Mouse (Mus musculus): ENCODE data around the gene Arhgdia. TPM values are rescaled to one million over a fixed set of nuclear protein-coding genes. Genes with fewer than 3 reads are reported as not detected.
"Not testable (repeated sequence)": the region's sequence is repeated elsewhere in the genome, so short reads cannot be mapped to it uniquely, and the experiment has no call there.

Arhgdia gene
- total RNA-seq, 1 experiment from 2014 or later, result 166 TPM

GRCm38 (mm10) chr11:120615606-120616203, 34.3 kb upstream of the Arhgdia start:
- no peak for ATAC-seq (ENCODE audit: extremely low read depth, insufficient number of reproducible peaks, low FRiP score, poor library complexity, severe bottlenecking)

- ATAC-seq (ENCODE audit: extremely low read depth, insufficient number of reproducible peaks, low FRiP score, poor library complexity, severe bottlenecking), result no peak
Measured at GRCm38 (mm10) chr11:120615167-120615566, 33.7 kb upstream of the Arhgdia start.

DNA sequence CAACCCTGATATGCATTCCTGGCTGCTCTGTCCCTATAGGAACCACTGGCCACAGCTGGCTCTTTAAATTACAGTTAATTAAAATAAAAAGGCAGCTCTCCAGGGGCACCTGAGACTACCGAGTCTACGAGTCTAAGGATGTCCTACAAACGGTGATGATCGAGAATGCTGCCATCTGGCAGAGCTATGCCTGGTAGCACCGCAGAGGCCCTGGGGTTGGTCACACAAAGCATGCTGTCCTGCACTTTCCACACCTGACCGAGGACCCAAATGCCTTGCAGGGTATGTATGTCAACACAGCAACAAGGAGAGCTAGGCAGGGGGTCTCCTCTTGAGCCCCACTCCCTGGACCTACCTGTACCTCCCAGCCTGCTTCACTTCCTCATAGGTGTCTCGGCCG, 32.6 kb upstream of the Arhgdia start:
- no peak for ATAC-seq (ENCODE audit: extremely low read depth, insufficient number of reproducible peaks, low FRiP score, poor library complexity, severe bottlenecking)

DNA sequence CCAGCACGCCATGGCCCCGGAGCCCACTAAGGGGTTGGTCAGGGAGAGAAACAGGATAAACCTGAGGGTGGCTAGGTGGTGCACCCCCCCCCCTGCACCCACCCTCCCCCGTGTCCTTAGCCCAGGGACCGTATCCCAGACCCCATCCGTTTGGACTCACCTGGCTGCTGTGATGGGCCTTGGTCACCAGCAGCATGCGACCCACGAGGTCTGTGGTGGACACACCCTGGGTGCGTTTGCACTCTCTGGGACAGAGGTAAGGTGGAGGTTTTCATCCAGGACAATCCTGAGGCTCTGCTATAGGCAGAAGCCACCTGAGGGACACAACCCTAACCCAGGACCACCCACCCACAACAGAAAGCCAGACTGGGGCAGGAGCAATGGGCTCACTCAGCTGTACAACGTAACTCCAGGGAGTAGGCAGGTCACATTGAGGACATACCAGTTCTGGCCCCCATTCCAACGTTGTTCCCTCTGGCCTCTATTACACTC, 32.1 kb upstream of the Arhgdia start:
- ATAC-seq (ENCODE audit: extremely low read depth, insufficient number of reproducible peaks, low FRiP score, poor library complexity, severe bottlenecking), result no peak

- peak; percentile 69 for ATAC-seq (ENCODE audit: extremely low read depth, insufficient number of reproducible peaks, low FRiP score, poor library complexity, severe bottlenecking)
Measured at GRCm38 (mm10) chr11:120612763-120613162, 31.3 kb upstream of the Arhgdia start.

DNA sequence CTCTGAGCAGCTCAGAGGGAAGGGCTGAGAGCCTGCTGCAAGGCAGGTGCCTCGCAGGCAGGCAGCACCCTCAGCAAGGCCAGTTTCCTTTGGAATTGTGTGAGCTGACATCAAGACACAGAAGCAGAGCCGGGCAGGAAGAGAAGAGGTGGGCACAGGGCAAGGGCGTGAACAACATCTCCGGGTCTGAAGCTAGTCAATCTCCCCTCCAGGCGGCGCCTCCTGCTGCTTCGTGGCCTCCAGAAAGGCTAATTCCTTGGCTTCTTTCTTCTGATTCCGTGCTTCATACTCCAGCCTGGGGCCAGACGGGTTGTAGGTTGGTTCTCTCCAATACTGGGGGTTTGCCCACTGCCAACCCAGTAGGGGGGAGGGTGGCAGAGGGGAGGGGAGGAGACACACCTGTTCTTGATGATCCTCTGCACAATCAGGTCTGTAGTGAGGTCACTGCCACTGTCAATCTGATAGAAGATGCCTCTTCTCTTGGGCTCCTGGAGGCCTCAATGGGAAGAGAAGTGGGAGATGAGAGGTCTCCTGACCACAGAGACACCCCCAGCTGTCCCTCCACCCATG, 29.1 kb upstream of the Arhgdia start:
- ATAC-seq (ENCODE audit: extremely low read depth, insufficient number of reproducible peaks, low FRiP score, poor library complexity, severe bottlenecking), result no peak

DNA sequence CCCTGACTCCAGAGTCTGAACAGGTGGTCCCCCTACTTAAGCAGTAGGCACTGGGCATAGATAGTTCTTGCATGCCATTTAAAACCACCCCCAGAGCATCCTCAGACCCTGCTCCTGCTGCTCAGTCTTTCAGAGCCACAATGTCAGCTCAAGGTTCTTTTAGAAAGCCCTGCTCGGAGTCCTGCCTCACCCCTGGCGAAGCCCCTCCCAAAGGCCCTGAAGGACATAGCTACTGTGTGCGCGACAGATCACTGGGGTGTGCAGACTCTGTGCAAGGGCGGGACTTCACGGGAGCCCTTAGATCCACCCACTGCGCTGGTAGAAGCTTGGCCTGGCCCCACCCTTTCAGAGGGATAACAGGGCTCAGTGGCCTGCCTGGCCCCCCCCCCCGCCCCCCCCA, 27.8 kb upstream of the Arhgdia start:
- ATAC-seq (ENCODE audit: extremely low read depth, insufficient number of reproducible peaks, low FRiP score, poor library complexity, severe bottlenecking), result no peak

- ATAC-seq (ENCODE audit: extremely low read depth, insufficient number of reproducible peaks, low FRiP score, poor library complexity, severe bottlenecking), result no peak
Measured at GRCm38 (mm10) chr11:120608241-120609034, 27.0 kb upstream of the Arhgdia start, which contains the start of gene Npb. Gene Npb (plus strand): TSS chr11:120608477.

DNA sequence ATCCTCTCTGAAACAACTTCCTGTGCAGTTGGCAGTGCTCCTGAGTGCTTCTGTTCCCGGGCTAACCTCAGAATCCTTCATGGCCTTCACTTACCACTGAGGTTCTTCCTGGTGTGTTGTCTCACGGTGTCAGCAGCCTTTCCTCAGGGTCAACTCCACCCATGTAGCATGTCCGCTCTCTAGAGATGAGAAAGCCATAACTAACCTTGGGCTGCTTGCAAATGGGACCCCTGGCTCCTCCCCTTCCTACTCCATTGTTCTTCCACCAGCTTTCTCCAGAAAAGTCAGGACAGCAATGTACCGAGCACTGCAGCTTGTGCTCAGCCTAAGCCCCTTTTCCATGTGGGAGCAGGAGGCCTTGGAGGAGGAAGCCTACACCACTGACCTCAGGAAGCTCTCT, 25.3 kb upstream of the Arhgdia start:
- ATAC-seq (ENCODE audit: extremely low read depth, insufficient number of reproducible peaks, low FRiP score, poor library complexity, severe bottlenecking), result no peak

DNA sequence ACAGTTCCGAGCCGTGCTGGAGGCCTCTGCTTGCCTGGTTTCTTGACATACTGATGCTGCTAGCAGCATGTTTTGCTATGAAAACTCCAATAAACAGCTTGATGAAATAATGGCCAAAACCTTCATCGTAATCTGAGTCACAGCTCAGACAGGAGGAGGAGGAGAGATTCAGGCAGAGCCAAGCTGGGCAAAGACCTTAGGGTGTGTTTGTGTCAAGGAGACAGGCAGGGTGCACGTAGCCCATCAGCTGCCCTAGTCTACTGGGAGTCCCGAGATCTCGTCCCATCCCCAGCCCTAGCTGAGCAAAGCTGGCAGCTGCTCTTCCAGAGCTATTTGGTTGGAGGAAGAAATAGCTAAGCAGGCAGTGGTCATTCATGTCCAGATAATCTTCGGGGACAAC, 24.2 kb upstream of the Arhgdia start:
- no peak for ATAC-seq (ENCODE audit: extremely low read depth, insufficient number of reproducible peaks, low FRiP score, poor library complexity, severe bottlenecking)

GRCm38 (mm10) chr11:120603545-120603944, 22.1 kb upstream of the Arhgdia start:
- no peak for ATAC-seq (ENCODE audit: extremely low read depth, insufficient number of reproducible peaks, low FRiP score, poor library complexity, severe bottlenecking)

DNA sequence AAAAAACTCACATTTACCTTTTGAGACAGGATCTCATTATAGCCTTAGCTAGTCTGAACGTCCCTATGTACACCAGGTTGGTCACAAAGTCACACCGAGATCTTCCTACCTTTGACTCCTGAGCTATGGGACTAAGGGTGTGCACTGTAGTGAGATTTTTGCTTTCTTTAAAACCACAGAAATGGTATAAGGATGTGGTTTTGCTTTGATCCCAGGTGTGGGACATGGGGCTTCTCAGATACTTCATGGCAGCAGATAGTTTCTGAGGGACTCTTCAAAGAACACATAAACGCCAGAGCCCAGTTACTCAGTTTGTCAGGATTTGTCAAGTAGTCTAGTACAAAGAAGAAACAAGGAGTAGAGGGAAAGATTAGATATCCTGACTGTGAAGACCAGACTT, 19.3 kb upstream of the Arhgdia start:
- no peak for ATAC-seq (ENCODE audit: extremely low read depth, insufficient number of reproducible peaks, low FRiP score, poor library complexity, severe bottlenecking)

DNA sequence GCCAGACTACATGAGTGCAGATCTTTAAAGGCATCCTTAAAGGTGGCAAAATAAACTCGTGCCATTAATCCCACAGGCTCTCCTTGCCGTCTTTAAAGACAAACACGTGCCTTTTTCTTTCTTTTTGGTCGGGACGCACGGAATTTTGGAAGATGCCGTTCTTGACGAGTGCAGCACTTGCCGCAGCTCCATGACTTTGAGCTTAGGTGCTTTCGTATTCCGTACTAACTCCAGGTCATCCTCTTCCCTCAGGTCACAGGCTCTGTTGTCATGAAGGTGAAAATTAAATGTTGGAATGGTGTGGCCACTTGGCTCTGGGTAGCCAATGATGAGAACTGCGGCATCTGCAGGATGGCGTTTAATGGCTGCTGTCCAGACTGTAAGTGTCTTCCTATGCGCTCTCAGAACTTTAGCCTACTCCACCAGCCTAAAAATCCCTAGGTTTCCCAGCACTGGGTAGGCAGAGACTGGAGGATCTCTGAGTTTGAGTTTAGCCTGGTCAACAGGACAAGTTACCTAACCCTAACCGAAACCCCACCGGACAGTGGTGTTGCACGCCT, 17.6 kb upstream of the Arhgdia start:
- ATAC-seq (ENCODE audit: extremely low read depth, insufficient number of reproducible peaks, low FRiP score, poor library complexity, severe bottlenecking), result no peak

DNA sequence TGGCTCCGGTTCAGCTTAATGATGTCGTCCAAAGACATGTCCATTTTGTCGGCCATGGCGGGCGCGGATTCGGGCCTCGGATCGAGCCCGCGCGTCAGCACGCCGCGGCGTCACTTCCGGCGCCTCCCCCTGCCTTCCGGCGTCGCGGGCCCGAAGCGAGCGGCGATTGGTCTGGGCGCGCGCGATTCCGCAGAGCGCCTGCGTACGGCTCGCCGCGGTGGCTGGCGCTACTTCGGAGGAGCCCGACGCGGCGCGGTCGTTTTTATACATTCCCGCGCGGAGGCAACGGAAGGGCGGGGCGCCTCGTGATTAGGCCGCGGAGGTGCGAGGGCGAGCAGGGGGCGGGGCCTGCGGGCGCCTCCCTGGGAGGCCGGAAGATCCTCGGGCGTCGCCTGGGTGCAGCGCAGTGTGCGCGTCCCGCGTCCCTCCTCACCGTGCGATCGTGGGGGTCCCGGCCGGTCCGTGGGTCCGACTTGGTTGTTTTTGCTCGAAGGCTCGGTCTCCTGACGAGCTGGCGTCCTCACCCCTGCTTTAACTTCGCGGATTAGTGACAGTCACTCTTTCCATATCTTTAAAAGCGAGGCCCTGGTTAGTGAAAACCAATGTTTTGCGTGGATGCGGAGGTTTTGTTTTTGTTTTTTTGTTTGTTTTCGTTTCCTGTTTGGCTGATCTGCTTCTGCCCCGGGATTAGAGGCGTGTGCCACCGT, 17.0 kb upstream of the Arhgdia start, which contains the start of the genes Alyref and Anapc11:
TSS of gene Alyref (minus strand) at position 83 of the 707 bp plus-strand sequence.
TSS of gene Anapc11 (plus strand) at position 139 of the 707 bp plus-strand sequence.
- peak; percentile 92 for ATAC-seq (ENCODE audit: extremely low read depth, insufficient number of reproducible peaks, low FRiP score, poor library complexity, severe bottlenecking)

- ATAC-seq (ENCODE audit: extremely low read depth, insufficient number of reproducible peaks, low FRiP score, poor library complexity, severe bottlenecking), result no peak
Measured at GRCm38 (mm10) chr11:120597240-120598235, 16.1 kb upstream of the Arhgdia start.

DNA sequence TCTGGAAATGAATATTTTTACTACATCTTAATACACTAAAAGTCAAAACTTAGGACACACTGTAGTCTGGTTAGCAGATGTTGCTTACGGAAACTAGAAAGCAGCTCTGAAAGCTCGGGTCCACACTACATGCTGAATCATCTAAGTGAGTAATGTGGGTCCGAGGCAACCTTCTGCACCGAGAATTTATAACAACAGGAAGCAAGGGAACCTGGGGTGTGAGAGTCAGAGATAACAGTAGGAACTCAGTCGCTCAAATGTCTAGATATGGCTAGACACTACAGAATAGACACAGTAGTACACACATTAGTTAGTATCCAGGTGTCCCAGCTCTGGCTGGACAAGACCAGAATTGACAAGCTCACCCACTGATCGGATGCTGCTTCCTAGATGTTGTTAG, 7.1 kb upstream of the Arhgdia start:
- ATAC-seq (ENCODE audit: extremely low read depth, insufficient number of reproducible peaks, low FRiP score, poor library complexity, severe bottlenecking), result no peak

DNA sequence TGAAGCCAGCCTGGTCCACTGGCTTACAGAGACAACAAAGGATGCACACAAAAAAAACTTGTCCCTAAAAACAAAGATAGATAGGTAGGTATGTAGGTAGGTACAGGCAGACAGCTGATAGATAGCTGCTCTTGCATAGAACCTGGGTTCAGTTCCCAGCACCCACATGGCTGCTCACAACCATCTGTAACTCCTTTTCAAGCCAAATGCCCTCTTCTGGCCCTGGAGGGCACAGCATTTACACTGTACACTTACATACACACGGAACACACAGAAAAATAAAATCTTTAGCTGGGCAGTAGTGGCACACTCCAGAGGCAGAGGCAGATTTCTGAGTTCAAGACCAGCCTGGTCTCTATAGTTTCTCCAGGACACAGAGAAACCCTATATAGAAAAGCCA, 2.5 kb upstream of the Arhgdia start:
- no peak for ATAC-seq (ENCODE audit: extremely low read depth, insufficient number of reproducible peaks, low FRiP score, poor library complexity, severe bottlenecking)

DNA sequence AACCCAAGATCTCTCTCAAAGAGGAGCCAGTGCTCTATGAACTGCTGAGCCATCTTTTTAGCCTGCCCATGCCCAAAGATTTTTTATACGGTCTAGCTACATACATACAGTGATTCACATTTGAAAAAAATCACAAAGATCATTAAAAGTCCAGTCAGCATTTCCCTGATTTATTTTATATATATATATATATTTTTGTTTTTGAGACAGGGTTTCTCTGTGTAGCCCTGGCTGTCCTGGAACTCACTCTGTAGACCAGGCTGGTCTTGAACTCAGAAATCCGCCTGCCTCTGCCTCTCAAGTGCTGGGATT, 1.5 kb upstream of the Arhgdia start:
- not testable (repeated sequence) for ATAC-seq (ENCODE audit: extremely low read depth, insufficient number of reproducible peaks, low FRiP score, poor library complexity, severe bottlenecking)

Data from neutrophil, adult 5-6 weeks (primary cell).